Mouse (Mus musculus) lung, postnatal 0 days (tissue): ENCODE data around the gene Pla2g1b. TPM values are rescaled to one million over a fixed set of nuclear protein-coding genes. Genes with fewer than 3 reads are reported as not detected.
"Not testable (repeated sequence)": the region's sequence is repeated elsewhere in the genome, so short reads cannot be mapped to it uniquely, and the experiment has no call there.

Source experiments
- ATAC-seq: fragments of 200-750 bp; cut with Nextera tagmentation; 2 replicates; pipeline ENCODE4 v1.8.0; 2017; ENCODE audit warnings: moderate library complexity
- DNase-seq: peaks from one replicate; pipeline ENCODE4 v3.0.0-alpha.2; 2016; ENCODE audit warnings: low spot score
- H3K27ac ChIP-seq: fragments of 300-500 bp; sonication (generic); 2 replicates; pipeline ENCODE4 v1.5.1; 2014; ENCODE audit warnings: antibody characterized with exemption, mild to moderate bottlenecking, low read length, mixed read lengths
- H3K27me3 ChIP-seq: fragments of 300-500 bp; sonication (generic); replicated peaks from 2 replicates; pipeline ENCODE4 v1.6.1; 2014; ENCODE audit warnings: low read length, mixed read lengths; ENCODE audit not compliant: insufficient read depth
- H3K36me3 ChIP-seq: fragments of 300-500 bp; sonication (generic); 2 replicates; pipeline ENCODE4 v1.6.1; 2014; ENCODE audit warnings: low read length, mixed read lengths; ENCODE audit not compliant: insufficient read depth
- H3K4me1 ChIP-seq: fragments of 300-500 bp; sonication (generic); 2 replicates; pipeline ENCODE4 v1.6.1; 2014; ENCODE audit warnings: antibody characterized with exemption, low read depth, low read length, mixed read lengths; ENCODE audit not compliant: insufficient read depth
- H3K4me2 ChIP-seq: fragments of 300-500 bp; sonication (generic); replicated peaks from 2 replicates; pipeline ENCODE4 v1.6.1; 2014; ENCODE audit warnings: low read depth, mild to moderate bottlenecking, low read length, moderate library complexity, mixed read lengths
- H3K4me3 ChIP-seq: fragments of 300-500 bp; sonication (generic); 2 replicates; pipeline ENCODE4 v1.5.1; 2014; ENCODE audit warnings: low read depth, low read length
- H3K9ac ChIP-seq: fragments of 300-500 bp; sonication (generic); replicated peaks from 2 replicates; pipeline ENCODE4 v1.6.1; 2014; ENCODE audit warnings: low read depth, mild to moderate bottlenecking
- H3K9me3 ChIP-seq: fragments of 300-500 bp; sonication (generic); 2 replicates; pipeline ENCODE4 v1.6.1; 2016; ENCODE audit warnings: low read length, mixed read lengths
- CTCF ChIP-seq: IDR thresholded peaks from 2 replicates; pipeline ENCODE4 v1.5.1; 2016; ENCODE audit warnings: antibody characterized with exemption, mild to moderate bottlenecking
- EP300 ChIP-seq: IDR thresholded peaks from 2 replicates; pipeline ENCODE4 v1.6.1; 2016; ENCODE audit warnings: antibody characterized with exemption, mild to moderate bottlenecking, control low read depth
- WGBS: fragments of 180-500 bp; shearing (Covaris S2); extraction: QIAGEN DNeasy Blood & Tissue Kit; methylation state at CpG from one replicate; pipeline ENCODE4 v1.1.7; 2014; 5-methylcytosine and 5-hydroxymethylcytosine counted together
- polyA plus RNA-seq: library from polyadenylated mRNA; unstranded; fragments of >200 nt; fragmentation: Nextera tagmentation; extraction: Ambion mirVana; gene quantifications from 2 replicates; pipeline ENCODE4 v1.2.1, GENCODE M21; 2015

Pla2g1b gene
- polyA plus RNA-seq, 1 experiment from 2014 or later = 71.7 TPM

DNA sequence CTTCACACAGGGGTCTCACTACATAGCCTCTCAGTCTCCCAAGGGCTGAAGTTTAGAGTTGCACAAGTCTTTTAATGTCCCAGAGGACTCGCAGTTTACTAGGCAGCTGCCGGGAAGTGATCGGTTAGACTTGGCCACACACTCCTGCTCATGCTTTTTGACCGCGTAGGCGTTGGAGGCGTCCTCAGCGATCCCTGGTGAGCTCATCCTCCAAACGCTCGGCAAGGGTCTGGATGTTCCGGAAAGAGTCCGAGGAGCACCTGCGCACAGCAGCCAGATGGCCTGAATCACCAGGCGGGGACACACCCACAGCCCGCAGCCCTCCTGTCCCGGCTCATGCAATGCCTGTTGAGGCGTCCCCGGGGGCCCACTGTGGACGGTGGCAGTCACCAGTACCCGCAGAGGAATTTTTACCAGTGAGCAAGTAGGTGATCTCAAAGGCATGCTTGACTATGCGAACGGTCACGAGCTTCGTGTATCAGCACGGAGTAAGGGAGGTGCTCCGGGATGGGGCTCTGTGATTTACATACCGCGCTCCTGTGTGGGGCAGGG lies 25.8 kb downstream of the Pla2g1b start:
- Histone ChIP-seq H3K9ac (peak overlapping the region; percentile 26; the same call in 1 of the 2 replicates), H3K4me1 (peaks cover 9% of the 10 kb centered on the region; the same call in 1 of the 2 replicates), H3K27me3 (no peaks in the 10 kb centered on the region), H3K4me2 (peak overlapping the region; percentile 63), H3K4me3 (0 out of 2 replicates have a peak overlapping the region, but pooled peaks have one; percentile 15), H3K27ac (peak overlapping the region; percentile 52; the same call in 1 of the 2 replicates), H3K36me3 (no peaks in the 10 kb centered on the region), H3K9me3 (no peaks in the 10 kb centered on the region)
- WGBS = 3% methylated on average over 28 of the region's 28 CpGs
- DNase-seq (peak; percentile 91), ATAC-seq (peak; percentile 41)
- TF ChIP-seq CTCF = no peak
- TF ChIP-seq EP300 = peak; percentile 65; the same call in 1 of the 2 replicates

DNA sequence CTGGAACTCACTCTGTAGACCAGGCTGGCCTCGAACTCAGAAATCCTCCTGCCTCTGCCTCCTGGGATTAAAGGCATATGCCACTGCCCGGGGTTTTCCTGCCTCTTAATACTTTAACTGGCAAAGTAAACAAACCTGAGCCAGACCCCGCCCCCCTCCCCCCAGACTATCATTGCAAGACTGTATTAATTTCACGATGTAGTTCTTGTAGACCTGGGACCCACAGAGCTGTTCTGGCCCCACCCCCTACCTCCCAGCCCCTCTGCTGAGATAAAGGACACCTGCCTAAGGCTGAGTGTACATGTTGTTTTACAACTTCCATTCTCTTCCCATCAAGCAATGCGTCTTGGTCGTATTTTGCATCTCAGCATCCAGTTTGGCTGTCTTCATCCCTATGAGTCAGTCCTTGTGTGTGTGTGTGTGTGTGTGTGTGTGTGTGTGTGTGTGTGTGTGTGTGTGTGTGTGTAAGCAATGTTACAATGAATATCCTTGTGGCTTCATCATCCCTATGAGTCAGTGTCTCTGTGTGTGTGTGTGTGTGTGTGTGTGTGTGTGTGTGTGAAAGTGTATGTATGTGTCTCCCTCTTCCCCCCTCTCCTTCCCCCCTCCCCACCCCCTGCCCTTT lies 26.8 kb downstream of the Pla2g1b start:
- Histone ChIP-seq H3K27me3 (no peaks in the 10 kb centered on the region), H3K36me3 (no peaks in the 10 kb centered on the region), H3K9me3 (no peaks in the 10 kb centered on the region), H3K4me3 (no peak overlapping the region), H3K4me1 (peaks cover 9% of the 10 kb centered on the region; the same call in 1 of the 2 replicates), H3K27ac (peak overlapping the region; percentile 80; the same call in 1 of the 2 replicates), H3K4me2 (no peak overlapping the region), H3K9ac (no peak overlapping the region)
- DNase-seq (peak; percentile 47), ATAC-seq (no peak)
- 60% methylated on average over 6 of the region's 6 CpGs for WGBS
- no peak for TF ChIP-seq EP300
- no peak for TF ChIP-seq CTCF

DNA sequence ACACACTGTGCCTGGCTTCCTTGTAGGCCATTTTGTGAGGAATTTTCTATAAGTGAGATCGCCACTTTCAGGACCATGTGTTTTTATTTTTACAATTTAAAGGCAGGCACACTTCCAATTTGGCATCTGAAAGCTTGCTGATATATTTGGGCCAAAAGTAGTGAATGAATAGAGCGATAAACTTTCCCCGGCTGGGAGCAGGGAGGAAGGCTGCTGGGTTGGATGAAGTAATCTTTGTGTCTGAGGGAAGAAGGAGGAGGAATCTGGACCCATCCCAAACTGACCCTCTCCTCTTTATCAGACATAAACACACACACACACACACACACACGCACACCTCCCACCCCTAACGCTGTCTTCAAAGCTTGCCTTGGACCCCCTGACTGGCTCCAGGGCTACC lies 27.4 kb downstream of the Pla2g1b start:
- DNase-seq (peak; percentile 54), ATAC-seq (no peak)
- Histone ChIP-seq H3K36me3 (no peaks in the 10 kb centered on the region), H3K9ac (no peak overlapping the region), H3K9me3 (no peaks in the 10 kb centered on the region), H3K4me3 (no peak overlapping the region), H3K27me3 (no peaks in the 10 kb centered on the region), H3K27ac (peak overlapping the region; percentile 80), H3K4me1 (peaks cover 9% of the 10 kb centered on the region; the same call in 1 of the 2 replicates), H3K4me2 (no peak overlapping the region)
- 30% methylated on average over 5 of the region's 5 CpGs for WGBS
- TF ChIP-seq EP300 (no peak), CTCF (no peak)

DNA sequence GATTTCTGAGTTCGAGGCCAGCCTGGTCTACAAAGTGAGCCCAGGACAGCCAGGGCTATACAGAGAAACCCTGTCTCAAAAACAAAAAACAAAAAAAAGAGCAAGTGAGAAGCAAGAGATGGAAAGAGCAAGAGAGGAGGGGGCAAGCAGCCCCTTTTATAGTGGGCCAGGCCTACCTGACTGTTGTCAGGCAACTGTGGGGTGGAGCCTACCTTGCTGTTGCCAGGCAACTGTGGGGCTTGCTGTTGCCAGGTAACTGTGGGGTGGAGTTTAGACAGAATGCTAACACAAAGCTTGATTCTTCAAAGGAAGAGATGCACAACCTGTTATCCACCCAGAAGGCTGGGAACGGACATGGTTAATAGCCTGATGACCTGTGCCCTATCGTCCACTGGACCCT lies 29.6 kb downstream of the Pla2g1b start:
- DNase-seq, ATAC-seq, H3K27me3 ChIP-seq, H3K27ac ChIP-seq, H3K4me1 ChIP-seq, H3K4me3 ChIP-seq, H3K36me3 ChIP-seq, H3K9me3 ChIP-seq, H3K9ac ChIP-seq, H3K4me2 ChIP-seq: not testable (repeated sequence)
- 87% methylated on average over 3 of the region's 3 CpGs for WGBS

DNA sequence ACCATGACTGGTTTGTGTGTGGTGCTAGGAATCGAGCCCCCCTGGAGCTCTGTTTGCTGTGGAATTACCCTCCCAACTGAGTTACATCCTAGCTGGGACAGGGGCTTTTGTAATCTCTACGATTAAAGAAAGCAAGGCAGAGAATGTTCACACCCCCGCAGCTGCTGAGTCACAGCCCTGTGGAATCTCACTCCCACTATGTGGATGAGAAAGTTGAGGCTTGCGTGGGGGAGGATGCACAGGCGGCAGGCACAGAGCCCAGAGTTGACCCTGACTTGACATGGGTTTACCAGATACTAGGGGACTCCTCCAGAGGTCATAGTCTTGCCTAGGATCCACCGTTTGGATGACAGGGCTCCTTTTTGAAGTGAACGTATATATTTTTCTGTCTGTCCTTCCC lies 31.0 kb downstream of the Pla2g1b start:
- no peak overlapping the region for H3K27ac ChIP-seq
- H3K9me3 ChIP-seq = no peaks in the 10 kb centered on the region
- no peak for TF ChIP-seq CTCF
- no peak for TF ChIP-seq EP300
- no peak overlapping the region for H3K4me2 ChIP-seq
- 69% methylated on average over 7 of the region's 7 CpGs for WGBS
- no peaks in the 10 kb centered on the region for H3K36me3 ChIP-seq
- ATAC-seq (no peak), DNase-seq (no peak)
- H3K27me3 ChIP-seq = no peaks in the 10 kb centered on the region
- H3K4me1 ChIP-seq = peaks cover 3% of the 10 kb centered on the region; the same call in 1 of the 2 replicates
- H3K4me3 ChIP-seq = no peak overlapping the region
- no peak overlapping the region for H3K9ac ChIP-seq

DNA sequence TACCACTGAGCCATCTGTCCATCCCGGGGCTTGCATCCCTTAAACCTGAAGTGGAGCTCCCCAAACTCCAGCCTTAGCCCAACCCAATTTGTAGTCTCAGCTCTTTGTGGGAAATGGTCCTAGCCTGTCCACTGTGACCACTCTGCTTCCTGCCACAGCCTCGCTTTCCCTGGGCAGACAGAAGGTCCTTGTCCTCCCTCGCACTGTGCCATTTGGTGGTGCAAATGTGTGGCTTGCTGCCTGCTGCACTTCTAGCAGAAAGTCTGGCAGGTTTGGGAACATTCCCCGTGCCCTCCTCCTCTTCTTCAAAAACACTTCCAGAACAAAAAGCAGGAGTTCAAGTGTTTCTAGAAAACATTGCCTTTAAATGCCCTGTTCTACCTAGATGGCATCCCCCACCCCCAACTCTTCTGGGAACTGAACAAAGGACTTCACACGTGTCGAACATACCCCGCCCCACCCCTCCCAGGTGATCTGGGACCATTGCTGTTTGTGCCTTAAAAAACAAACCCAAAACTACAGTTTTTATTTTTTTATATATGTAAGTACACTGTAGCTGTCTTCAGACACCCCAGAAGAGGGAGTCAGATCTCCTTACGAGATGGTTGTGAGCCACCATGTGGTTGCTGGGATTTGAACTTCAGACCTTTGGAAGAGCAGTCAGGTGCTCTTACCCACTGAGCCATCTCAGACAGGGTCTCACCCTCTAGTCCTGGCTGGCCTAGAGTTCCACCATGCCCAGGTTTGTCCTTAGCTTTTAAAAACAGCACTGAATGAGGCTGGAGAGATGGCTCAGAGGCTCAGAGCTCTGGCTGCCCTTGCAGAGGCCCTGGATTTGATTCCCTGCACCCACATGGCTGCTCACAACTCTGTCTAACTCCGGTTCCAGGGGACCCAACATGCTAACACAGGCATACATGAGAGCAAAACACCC lies 32.5 kb downstream of the Pla2g1b start:
- ATAC-seq = no peak
- no peaks in the 10 kb centered on the region for H3K9me3 ChIP-seq
- WGBS = 40% methylated on average over 9 of the region's 9 CpGs

More for the DNA sequence above, 32.5 kb downstream of the Pla2g1b start:
- TF ChIP-seq EP300 (no peak), CTCF (no peak)
- H3K36me3 ChIP-seq = no peaks in the 10 kb centered on the region
- H3K27ac ChIP-seq = 0 out of 2 replicates have a peak overlapping the region, but pooled peaks have one; percentile 5
- DNase-seq = no peak
- no peaks in the 10 kb centered on the region; the same call in 1 of the 2 replicates for H3K4me1 ChIP-seq
- no peak overlapping the region for H3K9ac ChIP-seq
- H3K4me3 ChIP-seq = no peak overlapping the region
- H3K27me3 ChIP-seq = no peaks in the 10 kb centered on the region
- H3K4me2 ChIP-seq = no peak overlapping the region
